Mouse (Mus musculus): ENCODE measurements around the gene Chat. TPM values are rescaled to one million over a fixed set of nuclear protein-coding genes. Genes with fewer than 3 reads are reported as not detected.
"Not testable (repeated sequence)": the region's sequence is repeated elsewhere in the genome, so short reads cannot be mapped to it uniquely, and the experiment has no call there.

The Chat gene
- total RNA-seq, 1 experiment from 2014 or later = not detected

DNA sequence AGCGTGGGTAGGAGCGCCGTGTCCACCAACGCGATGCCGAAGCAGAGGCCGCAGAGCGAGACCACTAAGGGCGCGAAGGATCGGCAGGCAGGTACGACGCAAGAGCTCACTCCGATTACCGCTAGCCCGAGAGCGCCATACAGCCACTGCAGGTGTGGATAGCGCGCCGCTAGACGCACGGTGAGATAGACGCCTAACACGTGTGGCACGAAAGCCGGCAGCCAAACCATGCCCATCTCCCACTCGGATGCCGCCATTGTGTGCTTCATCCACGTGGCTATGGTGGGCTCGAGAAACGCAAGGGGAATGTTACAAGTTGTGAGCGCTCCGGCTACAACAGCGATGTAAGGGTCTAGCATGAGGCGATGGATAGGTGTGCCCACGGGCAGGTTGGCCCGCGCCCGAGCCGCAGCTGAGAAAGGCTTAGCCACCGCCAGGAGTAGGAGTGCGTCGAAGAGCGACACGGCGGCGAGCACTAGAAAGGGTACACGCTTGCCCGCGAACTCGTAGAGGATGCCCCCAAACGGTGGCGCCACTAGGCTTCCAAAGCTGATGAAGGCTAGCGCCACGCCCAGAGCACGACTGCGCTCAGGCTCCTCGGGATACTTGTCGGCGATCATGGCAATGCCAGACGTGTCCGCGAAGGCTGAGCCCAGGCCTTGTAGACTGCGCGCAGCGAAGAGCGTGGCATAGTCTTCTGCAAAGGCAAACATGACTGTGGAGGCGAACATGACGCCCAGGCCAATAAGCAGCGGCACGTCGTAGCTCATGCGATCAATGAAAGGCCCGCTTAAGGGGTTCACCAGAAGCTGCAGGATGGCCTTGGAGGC lies 2.4 kb downstream of the Chat start:
- DNase-seq = no peak

GRCm38 (mm10) chr14:32452552-32452951 lies 13.2 kb downstream of the Chat start:
- no peak for DNase-seq

DNA sequence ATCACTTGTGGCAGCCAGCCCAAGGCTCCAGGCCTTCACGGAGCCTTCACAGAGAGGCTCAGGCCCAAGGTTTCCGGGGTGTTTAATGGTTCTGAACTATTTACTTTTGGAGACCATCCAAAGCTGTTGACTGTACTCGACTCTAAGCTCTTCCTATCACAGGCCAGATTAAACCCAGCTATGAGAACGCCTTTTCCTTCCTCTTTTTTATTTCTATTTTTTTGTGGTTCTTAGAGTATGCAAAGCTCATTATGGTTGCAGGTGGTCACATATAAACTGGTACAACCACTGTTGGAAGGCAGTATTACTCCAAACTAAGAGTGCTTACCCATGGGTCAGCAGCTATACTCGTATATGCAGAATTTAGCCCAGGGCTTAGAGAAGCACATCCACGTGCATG lies 18.8 kb downstream of the Chat start:
- no peak for DNase-seq

DNA sequence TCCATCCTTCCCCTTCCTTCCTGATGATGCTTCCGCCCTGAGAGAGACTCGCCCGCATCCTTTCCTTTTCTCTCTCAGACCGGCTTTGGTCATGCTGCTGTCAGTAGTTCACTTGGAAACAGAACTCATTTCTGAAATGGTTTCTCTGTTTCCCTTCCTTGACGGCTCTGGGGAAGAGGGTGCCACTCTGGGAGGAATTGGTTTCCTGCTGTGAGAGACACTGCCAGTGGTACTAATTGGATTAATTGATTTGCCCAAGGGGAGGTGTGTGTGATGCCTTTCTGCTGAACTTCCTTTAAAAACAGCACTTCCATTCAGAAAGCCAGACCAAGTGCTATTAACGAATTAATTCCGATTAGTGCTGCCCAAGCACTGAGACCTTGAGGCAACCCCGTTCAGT lies 22.3 kb downstream of the Chat start:
- DNase-seq = no peak

- DNase-seq = no peak
Measured at GRCm38 (mm10) chr14:32439744-32440143, 26.0 kb downstream of the Chat start.

DNA sequence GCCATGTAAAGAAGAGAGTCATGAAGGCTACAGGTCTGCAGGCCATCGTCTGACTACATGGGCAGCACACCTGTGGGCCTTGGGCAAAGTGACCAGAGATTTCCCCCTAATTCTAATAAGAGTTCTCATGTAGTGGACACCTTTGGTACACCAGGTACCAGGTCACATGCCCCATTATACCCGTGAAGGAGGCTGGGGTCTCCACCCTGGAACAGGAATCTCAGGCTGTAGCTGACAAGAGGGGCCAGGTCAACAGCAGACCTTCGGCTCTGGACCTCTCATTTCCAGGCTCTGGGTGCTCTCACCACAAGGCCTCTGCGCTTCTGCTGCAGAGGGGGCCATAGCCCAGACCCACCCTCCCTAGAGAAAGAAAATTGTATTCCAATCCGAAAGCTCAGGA lies 26.5 kb downstream of the Chat start:
- DNase-seq = no peak

GRCm38 (mm10) chr14:32437352-32437793 lies 28.4 kb downstream of the Chat start:
- no peak for DNase-seq

DNA sequence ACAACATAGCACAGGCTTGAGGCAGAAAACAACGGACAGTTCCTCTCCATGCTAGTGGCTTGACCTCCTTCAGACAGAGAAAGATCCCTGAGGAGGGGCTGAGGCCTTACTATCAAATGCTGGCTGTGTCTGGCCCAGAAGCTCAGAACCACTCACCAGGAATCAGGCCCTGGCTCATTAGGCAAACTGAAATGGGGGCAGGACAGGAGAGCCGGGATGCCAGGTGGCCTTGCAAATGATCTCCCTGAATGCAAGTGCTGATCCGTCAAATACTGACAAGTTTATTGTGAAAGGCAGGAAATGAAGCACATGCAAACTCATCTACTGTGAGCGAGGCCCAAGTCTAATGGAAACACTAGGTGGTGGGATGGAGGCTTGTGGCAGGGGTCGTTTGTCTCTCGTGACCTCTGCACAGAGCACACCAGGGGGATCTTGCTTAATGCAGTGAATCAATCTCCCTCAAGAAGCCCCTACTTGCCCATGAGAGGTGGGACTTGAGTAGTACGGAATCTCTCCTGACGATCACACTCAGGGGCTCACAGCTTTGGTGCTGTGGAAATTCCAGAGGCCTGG lies 36.7 kb downstream of the Chat start:
- no peak for DNase-seq

- no peak for DNase-seq
Measured at GRCm38 (mm10) chr14:32423946-32424345, 41.8 kb downstream of the Chat start.

- no peak for DNase-seq
Measured at GRCm38 (mm10) chr14:32418747-32419146, 47.0 kb downstream of the Chat start.

DNA sequence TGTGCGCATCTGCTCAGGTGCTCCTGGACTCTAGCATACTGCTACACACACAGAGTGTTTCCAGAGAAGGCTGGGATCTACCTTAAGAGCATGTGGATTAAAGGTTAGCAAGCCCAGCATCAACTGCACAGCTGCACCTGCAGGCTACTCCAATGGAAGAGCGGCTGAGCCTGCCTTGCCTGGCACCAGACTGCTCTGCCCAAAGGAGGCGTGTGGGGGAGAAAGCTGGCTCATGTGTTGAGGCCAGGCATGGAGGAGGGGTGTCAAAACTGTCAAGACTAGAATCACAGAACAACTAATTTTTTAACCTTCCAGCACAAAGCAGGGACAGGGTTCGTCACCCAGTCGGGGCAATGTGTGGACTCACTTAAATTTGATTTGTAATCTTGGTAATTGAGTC lies 53.7 kb downstream of the Chat start:
- DNase-seq = no peak

DNA sequence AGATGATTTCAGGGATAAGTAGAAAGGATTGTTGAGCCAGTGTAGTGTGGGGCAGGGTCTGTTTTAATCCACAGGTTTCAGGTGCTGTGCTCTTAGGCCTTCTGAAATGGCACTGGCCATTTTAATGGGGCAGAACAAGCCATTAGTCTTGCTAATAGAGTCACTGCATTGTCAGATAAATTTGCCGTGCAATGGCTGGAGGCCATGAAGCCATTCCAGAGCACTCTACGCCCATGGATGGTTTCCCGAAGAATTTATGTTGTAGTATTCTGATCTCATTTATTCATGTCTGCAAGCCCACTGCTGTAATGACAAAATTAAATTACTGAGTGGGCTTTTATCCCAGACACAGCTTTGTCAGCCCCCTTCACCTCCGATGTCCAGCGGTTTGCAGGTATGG lies 55.7 kb downstream of the Chat start:
- no peak for DNase-seq

DNA sequence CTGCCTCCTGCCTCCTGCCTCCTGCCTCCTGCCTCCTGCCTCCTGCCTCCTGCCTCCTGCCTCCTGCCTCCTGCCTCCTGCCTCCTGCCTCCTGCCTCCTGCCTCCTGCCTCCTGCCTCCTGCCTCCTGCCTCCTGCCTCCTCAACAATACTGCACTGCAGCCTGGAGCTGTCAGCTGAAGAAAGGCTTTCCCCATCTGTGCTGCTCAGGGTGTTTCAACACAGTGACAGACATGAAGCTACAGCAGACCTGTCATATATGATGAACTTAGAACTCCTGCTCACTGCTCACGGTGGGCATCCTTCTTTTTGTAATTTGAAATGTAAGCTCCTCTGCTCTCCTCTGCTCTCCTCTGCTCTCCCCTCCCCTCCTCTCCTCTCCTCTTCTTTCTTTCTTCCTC lies 60.4 kb downstream of the Chat start:
- not testable (repeated sequence) for DNase-seq

DNA sequence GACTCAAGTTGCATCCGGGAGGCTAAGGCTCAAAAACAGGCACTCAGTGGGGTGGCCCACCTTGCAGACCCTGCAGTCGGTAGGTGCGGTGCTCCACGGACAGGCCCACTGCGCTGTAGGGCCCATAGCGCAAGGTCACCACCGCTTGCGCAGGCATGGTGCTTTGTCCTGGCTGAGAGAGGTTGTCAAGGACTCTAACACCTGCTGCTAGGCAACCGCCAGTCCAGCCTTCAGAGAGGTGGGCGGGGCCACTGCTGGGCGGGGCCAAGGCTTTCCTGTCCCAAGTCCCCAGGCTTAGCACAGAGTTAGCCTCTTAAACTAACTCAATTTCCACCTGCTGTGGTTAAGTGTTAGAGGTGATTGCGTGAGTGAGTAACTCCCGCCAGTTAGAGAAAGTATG lies 77.6 kb downstream of the Chat start, which contains the start of gene 1700024G13Rik:
TSS of gene 1700024G13Rik (minus strand) at position 196 of the 400 bp plus-strand sequence.
- peak; percentile 88 for DNase-seq

GRCm38 (mm10) chr14:32381619-32382018 lies 84.2 kb downstream of the Chat start:
- no peak for DNase-seq

DNA sequence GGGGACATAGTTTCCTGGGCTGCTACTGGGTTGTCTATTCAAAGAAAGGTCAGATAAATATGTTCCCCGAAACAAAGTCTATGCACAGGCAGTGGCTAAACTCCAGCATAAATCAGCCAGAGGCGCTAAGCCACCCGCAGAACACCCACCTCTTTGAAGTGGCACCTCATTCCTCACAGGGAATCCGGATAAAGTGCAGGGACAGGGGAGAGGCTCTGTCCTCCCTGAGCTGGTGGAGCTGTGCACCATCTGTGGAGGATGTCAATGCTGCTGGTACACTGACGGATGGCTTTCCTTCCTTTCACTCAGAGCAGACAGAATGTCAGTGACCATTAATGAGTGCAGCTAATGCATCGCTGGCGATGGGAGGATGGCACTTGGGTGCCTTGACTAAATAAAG lies 84.7 kb downstream of the Chat start:
- DNase-seq = no peak

DNA sequence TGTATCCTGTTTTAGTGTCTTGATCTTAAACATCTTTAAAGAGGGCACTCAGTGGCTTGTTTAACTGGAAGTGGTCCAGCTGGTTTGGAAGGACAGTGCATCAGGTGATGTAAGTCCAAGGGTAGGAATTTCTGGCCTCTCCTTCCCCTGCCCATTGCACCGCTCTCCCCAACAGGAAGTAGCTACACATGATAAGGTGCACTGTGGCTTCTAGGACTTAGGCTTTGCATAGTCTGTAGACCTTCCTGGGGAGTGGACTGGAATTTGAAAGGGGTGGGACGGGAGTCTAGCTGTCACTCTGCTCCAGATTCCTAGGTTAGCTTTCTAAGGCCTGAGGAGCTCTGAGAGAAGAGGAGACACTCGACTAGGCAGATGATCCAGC lies 85.7 kb downstream of the Chat start:
- DNase-seq = no peak

- no peak for DNase-seq
Measured at GRCm38 (mm10) chr14:32379395-32380098, 86.2 kb downstream of the Chat start.

DNA sequence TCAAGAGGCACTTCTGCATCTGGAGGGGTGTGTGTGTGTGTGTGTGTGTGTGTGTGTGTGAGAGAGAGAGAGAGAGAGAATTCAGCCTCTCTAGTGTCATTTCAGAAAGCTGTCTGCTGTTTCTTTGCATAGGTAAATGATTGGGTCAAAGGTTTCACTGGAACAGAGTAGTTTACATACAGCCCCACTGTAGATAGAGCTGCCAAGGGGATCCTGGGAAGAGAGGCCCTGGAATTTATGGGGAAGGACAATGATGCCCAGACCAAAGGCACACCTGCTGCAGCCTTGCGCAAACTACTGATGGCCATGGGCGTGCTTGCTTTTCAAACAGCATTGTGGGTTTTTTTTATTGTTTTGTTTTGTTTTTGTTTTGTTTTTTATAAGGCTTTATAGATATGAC lies 93.3 kb downstream of the Chat start:
- DNase-seq = no peak

DNA sequence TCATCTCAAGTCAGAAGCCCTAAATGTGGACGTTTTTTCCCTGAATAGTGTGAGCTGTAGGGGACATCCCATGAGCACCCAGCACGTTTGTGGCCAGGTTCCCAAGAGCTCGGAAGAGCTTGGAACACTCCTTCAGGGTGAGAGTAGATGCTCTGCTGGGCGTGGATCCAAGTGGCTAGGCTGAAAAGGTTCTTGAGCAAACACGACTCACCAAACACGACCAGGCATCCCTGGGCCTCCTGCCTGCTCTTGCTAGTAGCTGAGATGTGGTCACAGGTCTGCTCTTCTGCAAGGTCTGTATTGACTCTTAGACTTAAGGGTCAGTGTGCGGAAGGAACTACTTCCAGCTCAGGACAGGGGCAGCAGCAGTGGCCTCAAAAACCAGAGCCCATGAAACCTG lies 96.0 kb downstream of the Chat start:
- no peak for DNase-seq

- DNase-seq = no peak
Measured at GRCm38 (mm10) chr14:32364359-32364758, 101.4 kb downstream of the Chat start.
